Mouse (Mus musculus): ENCODE measurements around the gene Alg12.

GRCm38 (mm10) chr15:88839271-88839670, 20.2 kb upstream of the Alg12 start:
- TF ChIP-seq POLR2A (IDR thresholded peaks at IDR 0.05; ENCODE audit: insufficient read depth, low read depth, low read length) (no peak), CTCF (IDR thresholded peaks at IDR 0.05; ENCODE audit: insufficient read depth, low read depth, low read length) (no peak)

Measured in olfactory bulb, adult 2 months (tissue).